Mouse (Mus musculus): ENCODE measurements around the gene Plcb1.

Plcb1 gene

GRCm38 (mm10) chr2:134838888-134839287, 53.0 kb downstream of the Plcb1 start:
- no peak for DNase-seq

GRCm38 (mm10) chr2:134842883-134843282, 57.0 kb downstream of the Plcb1 start:
- DNase-seq, result no peak

- DNase-seq, result no peak
Observed at GRCm38 (mm10) chr2:134844391-134845238, 58.7 kb downstream of the Plcb1 start.

GRCm38 (mm10) chr2:134845239-134845738, 59.4 kb downstream of the Plcb1 start:
- no peak for DNase-seq

- no peak for DNase-seq
Observed at GRCm38 (mm10) chr2:134846555-134846954, 60.7 kb downstream of the Plcb1 start.

GRCm38 (mm10) chr2:134851189-134852171, 65.6 kb downstream of the Plcb1 start:
- DNase-seq, result no peak

- no peak for DNase-seq
Observed at GRCm38 (mm10) chr2:134856239-134856638, 70.4 kb downstream of the Plcb1 start.

GRCm38 (mm10) chr2:134856691-134857090, 70.8 kb downstream of the Plcb1 start:
- DNase-seq, result peak; percentile 17

GRCm38 (mm10) chr2:134864985-134865645, 79.2 kb downstream of the Plcb1 start:
- no peak for DNase-seq

GRCm38 (mm10) chr2:134867381-134867780, 81.5 kb downstream of the Plcb1 start:
- DNase-seq, result no peak

GRCm38 (mm10) chr2:134871692-134872489, 86.0 kb downstream of the Plcb1 start:
- no peak for DNase-seq

GRCm38 (mm10) chr2:134872490-134872781, 86.6 kb downstream of the Plcb1 start:
- DNase-seq, result no peak

- no peak for DNase-seq
Observed at GRCm38 (mm10) chr2:134877148-134877547, 91.3 kb downstream of the Plcb1 start.

- DNase-seq, result no peak
Observed at GRCm38 (mm10) chr2:134891207-134891606, 105.3 kb downstream of the Plcb1 start.

GRCm38 (mm10) chr2:134894776-134895175, 108.9 kb downstream of the Plcb1 start:
- no peak for DNase-seq

GRCm38 (mm10) chr2:134896196-134896595, 110.3 kb downstream of the Plcb1 start:
- DNase-seq, result no peak

- DNase-seq, result no peak
Observed at GRCm38 (mm10) chr2:134897083-134897482, 111.2 kb downstream of the Plcb1 start.

- no peak for DNase-seq
Observed at GRCm38 (mm10) chr2:134901521-134901920, 115.7 kb downstream of the Plcb1 start.

GRCm38 (mm10) chr2:134910882-134911281, 125.0 kb downstream of the Plcb1 start:
- DNase-seq, result peak; percentile 60

- DNase-seq, result no peak
Observed at GRCm38 (mm10) chr2:134911360-134911759, 125.5 kb downstream of the Plcb1 start.

- DNase-seq, result no peak
Observed at GRCm38 (mm10) chr2:134912616-134913015, 126.7 kb downstream of the Plcb1 start.

- no peak for DNase-seq
Observed at GRCm38 (mm10) chr2:134913542-134913941, 127.7 kb downstream of the Plcb1 start.
